Mouse (Mus musculus) mouse embryonic stem cell (cell line): ENCODE measurements around the gene Adam12.

Experiments used
- in situ Hi-C, 2 experiments: fragments of 300-500 bp; cut with MboI; formaldehyde crosslinking; loops; 1 replicate in 1 of 2; 3 replicates in 1 of 2; pipeline ENCODE4 v1.14.3; 2019 to 2020; ENCODE audit warnings: low sequenced_read_pairs in 2 of 2, low pct_unique_long_range_greater_than_20kb in 1 of 2, mixed read lengths in 1 of 2; ENCODE audit not compliant: unreplicated experiment in 1 of 2

The Adam12 gene

GRCm38 (mm10) chr7:134231378-134232346 lies at the start of gene Adam12:
Gene Adam12 (minus strand): TSS chr7:134232146.
- in situ Hi-C loops = no loop called here

GRCm38 (mm10) chr7:134272956-134273355 lies 41.0 kb upstream of the Adam12 start:
- in situ Hi-C loops = no loop called here

GRCm38 (mm10) chr7:134272421-134272820 lies 40.5 kb upstream of the Adam12 start:
- in situ Hi-C loops = no loop called here

GRCm38 (mm10) chr7:134265783-134266182 lies 33.8 kb upstream of the Adam12 start:
- in situ Hi-C loops = no loop called here

DNA sequence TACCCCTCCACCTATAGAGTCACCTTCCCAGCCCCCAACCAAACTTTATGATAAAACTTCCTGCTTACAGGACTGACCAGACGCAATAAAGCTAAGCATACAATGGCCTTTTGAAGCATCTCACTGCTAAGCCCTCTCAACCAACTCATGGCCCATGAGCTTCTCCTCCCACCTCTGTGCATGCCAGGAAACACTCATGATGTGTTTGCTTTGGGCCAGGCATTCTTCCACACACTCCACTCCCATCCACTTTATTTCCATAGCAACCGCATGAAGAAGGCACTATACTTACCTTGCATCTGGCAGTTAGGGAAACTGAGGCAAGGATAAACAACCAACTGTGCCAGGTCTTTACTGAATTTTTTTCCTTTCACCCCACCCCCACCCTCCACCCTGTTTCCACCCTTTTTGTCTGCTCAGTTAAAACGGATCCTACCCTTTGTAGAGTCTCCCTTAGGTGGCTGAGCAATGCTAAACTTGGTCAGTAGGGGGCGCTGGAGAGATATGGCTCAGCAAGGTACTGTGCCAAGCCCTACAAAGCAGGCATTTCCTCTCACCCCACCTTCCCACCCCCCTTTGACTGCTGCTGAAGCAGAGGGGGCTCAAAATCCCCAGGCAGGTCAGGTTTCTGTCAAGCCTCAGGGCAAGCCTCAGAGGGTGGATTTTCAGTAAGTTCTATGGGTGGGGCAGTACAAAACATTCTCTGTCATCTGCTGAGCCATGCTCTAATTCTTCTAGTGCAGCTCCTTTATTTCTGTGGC lies 31.4 kb upstream of the Adam12 start:
- in situ Hi-C loops = no loop called here

DNA sequence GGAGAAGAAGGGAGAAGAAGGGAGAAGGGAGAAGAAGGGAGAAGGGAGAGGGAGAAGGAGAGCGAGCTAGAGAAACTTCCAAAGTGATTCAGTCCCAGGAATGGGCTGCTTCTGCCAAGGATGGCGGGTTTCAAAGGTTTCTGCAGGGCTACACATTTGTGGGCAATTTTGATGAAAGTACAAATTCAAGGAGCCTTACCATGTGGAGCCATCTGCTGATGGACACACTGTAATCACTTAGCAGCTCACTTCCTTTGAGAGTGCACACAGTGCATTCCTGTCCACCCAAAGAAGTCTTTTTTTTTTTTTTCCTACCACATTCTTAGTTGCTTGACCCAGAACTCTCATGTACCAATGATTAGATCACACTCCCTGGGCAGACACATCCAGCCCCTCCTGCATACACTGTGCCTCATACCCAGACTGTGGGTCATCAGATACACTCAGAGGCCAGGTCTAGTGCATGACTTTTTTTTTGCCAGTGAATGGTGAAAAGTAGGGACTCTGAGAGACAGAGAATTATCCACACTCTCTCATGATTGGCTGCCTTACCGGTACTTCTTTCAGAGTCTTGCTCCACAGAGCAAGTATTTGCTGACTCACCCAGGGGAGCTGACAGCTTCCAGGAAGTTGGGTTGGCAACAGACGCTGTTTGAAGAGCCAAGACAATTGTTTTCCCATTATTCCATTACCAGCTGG lies 29.2 kb upstream of the Adam12 start:
- in situ Hi-C loops = no loop called here

GRCm38 (mm10) chr7:134250273-134250870 lies 18.4 kb upstream of the Adam12 start:
- in situ Hi-C loops = no loop called here

GRCm38 (mm10) chr7:134248041-134248440 lies 16.1 kb upstream of the Adam12 start:
- in situ Hi-C loops = no loop called here

- in situ Hi-C loops = no loop called here
Observed at GRCm38 (mm10) chr7:134246624-134247023, 14.7 kb upstream of the Adam12 start.

DNA sequence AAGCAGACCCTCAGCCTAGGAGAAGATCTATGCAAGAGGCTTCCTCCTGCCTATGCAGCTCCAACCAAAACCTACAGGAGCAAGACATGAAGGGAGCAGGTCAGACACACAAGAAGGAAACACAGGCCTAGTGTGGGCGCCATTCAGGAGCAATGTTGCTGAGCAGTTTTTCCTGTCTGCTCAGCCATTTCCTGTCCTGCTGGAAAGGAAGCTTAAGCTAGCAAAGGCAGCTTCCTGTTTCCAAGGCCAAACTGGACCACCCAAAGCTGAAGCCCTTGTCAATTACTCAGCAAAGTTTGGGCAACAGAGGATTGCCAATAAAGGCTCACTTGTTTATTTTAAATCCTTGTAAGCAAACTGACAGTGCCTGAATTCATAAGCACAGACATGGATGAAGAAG lies 10.8 kb upstream of the Adam12 start:
- in situ Hi-C loops = no loop called here

- in situ Hi-C loops = no loop called here
Observed at GRCm38 (mm10) chr7:134241212-134241611, 9.3 kb upstream of the Adam12 start.

DNA sequence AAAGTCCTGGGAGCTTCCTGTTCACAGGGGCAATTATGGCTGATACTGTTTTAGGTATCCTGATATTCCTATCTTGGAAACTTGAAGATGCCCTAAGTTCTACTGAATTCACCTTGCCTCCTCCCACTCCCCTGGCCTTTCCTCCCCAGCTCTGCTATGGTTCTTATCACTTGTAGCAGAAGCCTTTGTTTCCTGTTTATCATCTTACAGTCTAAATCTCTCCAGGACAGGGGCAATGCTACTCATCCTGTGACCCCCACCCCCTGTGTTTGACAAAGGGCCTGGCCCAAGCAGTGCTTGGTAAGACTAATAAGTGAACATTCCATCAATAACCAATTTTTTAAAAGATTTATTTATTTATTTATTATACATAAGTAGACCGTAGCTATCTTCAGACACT lies 8.6 kb upstream of the Adam12 start:
- in situ Hi-C loops = no loop called here

DNA sequence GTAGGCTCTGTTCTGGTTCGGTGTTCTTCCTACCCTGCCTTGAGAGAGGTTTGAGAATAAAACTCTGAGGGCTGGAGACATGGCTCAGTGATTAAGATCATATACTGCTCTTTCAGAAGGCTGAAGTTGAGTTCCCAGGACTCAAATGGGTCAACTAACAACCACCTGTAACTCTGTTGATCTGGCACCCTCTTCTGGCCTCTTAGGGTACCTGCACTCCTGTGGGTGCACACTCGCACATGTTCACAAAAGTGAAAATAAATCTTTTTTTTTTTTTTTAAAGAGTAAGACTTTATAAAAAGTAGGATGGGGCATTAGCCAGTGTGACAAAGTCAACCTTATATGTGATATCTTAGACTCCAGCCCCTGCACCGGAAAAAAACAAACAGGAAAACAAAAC lies 6.9 kb upstream of the Adam12 start:
- in situ Hi-C loops = no loop called here

GRCm38 (mm10) chr7:134237356-134237755 lies 5.4 kb upstream of the Adam12 start:
- in situ Hi-C loops = no loop called here

DNA sequence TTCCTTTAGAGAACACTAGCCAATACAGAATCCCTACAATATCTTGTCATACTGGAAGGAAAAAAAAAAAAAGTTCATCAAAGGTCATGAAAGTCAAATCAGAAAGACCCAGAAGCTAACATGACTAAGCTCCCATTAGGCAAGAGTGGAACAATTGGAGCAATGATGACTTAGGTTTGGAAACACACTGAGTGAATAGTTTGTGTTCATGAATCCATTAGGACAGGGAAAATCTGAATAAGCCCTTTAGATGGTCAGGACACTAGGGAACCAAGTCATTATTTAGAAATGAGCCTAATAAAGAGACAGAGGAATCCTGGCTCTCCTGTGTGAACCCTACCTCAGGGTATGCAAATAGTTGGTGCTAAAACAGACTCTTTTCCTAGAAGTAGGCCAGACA lies 4.8 kb upstream of the Adam12 start:
- in situ Hi-C loops = no loop called here

- in situ Hi-C loops = no loop called here
Observed at GRCm38 (mm10) chr7:134235552-134235951, 3.6 kb upstream of the Adam12 start.

- in situ Hi-C loops = no loop called here
Observed at GRCm38 (mm10) chr7:134230708-134231107, 1.2 kb downstream of the Adam12 start.

DNA sequence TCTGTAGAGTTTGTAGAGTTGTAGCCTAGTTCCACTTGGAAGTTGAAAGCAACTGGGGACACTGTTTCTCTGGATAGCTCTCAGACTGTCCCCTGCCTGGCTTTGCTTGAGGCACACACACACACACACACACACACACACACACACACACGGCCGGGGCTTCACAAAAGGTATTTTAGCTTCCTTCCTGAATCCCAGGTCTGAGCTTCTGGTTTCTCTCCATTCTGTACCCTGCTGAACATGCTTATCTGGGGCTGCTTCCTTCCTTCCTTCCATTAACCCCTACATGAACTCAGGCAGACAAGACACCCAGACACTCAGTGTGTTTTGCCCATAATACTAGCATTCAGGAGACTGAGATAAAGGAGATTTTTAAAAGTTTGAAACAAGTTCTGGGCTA lies 2.0 kb downstream of the Adam12 start:
- in situ Hi-C loops = loop anchor here in 1 of 2 experiments (10.0 kb wide), 1 partner anchor 385 kb away; no protein-coding TSS in a partner anchor
